8 mouse cellular contexts compared by ENCODE assay signal in genomic region chr15:97379489-97380304, GRCm38 (mm10).
DNase-seq lines count a peak whose midpoint lies in the region; ATAC-seq and TF ChIP-seq lines count a peak whose summit lies in the region.
"Had no signal": no experiment of that assay in that cellular context is flagged by ENCODE, and none has a peak within 500 bp of the region (broad histone marks: within the 10 kb centered on the region; RNA-seq: fewer than 3 reads in every experiment).

No protein-coding gene starts in this region.

- H3K4me3 ChIP-seq in lung, embryonic 16.5 days (ENCODE audit: low read length) = no peak overlapping the region
- H3K4me3 ChIP-seq in intestine, embryonic 16.5 days (ENCODE audit: low read length) = no peak overlapping the region
- H3K4me3 ChIP-seq in midbrain, postnatal 0 days (ENCODE audit: low read depth, low read length) = no peak overlapping the region

- no peak for ATAC-seq in lung, embryonic 16.5 days (ENCODE audit: low read depth)
- ATAC-seq in intestine, embryonic 16.5 days = peak; percentile 63
- no peak for ATAC-seq in midbrain, postnatal 0 days (ENCODE audit: low FRiP score)

- H3K9ac ChIP-seq in lung, embryonic 16.5 days (ENCODE audit: low read length) = no peak overlapping the region
- 0 out of 2 replicates have a peak overlapping the region, but pooled peaks have one; percentile 14 for H3K9ac ChIP-seq in intestine, embryonic 16.5 days (ENCODE audit: low read depth, low read length)
- H3K9ac ChIP-seq in midbrain, postnatal 0 days (replicated peaks; ENCODE audit: low read length, poor library complexity, severe bottlenecking) = no peak overlapping the region

- DNase-seq in lung, postnatal 14 days = no peak
- peak; percentile 65 for DNase-seq in adrenal gland, postnatal 14 days
- DNase-seq in spleen, postnatal 10 days (ENCODE audit: low spot score in 2 of 2) = peak; percentile 44 to 81
- no peak for DNase-seq in midbrain, postnatal 0 days (ENCODE audit: low spot score)
- DNase-seq in layer of hippocampus, adult 18-20 months (ENCODE audit: low spot score in 2 of 2) = no peak
- DNase-seq: kidney, adult 2 months had no signal

- H3K9me3 ChIP-seq in lung, embryonic 16.5 days (ENCODE audit: control insufficient read depth, low read length) = no peaks in the 10 kb centered on the region
- no peaks in the 10 kb centered on the region for H3K9me3 ChIP-seq in intestine, embryonic 16.5 days (ENCODE audit: control insufficient read depth, low read length)
- H3K9me3 ChIP-seq in midbrain, postnatal 0 days (ENCODE audit: low read length) = no peaks in the 10 kb centered on the region

- H3K36me3 ChIP-seq in lung, embryonic 16.5 days (ENCODE audit: control insufficient read depth, insufficient read depth, low read length) = no peaks in the 10 kb centered on the region
- H3K36me3 ChIP-seq in intestine, embryonic 16.5 days (ENCODE audit: control insufficient read depth, insufficient read depth, low read length) = no peaks in the 10 kb centered on the region
- no peaks in the 10 kb centered on the region for H3K36me3 ChIP-seq in midbrain, postnatal 0 days (ENCODE audit: insufficient read depth, low read length)

- H3K27ac ChIP-seq in lung, embryonic 16.5 days (ENCODE audit: low read length) = no peak overlapping the region
- H3K27ac ChIP-seq in intestine, embryonic 16.5 days (ENCODE audit: low read length) = no peak overlapping the region
- no peak overlapping the region for H3K27ac ChIP-seq in midbrain, postnatal 0 days (ENCODE audit: low read depth, low read length)

- H3K4me1 ChIP-seq in lung, embryonic 16.5 days (replicated peaks; ENCODE audit: control insufficient read depth, insufficient read depth, low read length) = peaks cover 16% of the 10 kb centered on the region
- H3K4me1 ChIP-seq in intestine, embryonic 16.5 days (ENCODE audit: control insufficient read depth, insufficient read depth, low read length) = peaks cover 7% of the 10 kb centered on the region; the same call in 1 of the 2 replicates
- H3K4me1 ChIP-seq in midbrain, postnatal 0 days (ENCODE audit: insufficient read depth, low read length) = peaks cover 2% of the 10 kb centered on the region; the same call in 1 of the 2 replicates

- no peaks in the 10 kb centered on the region for H3K27me3 ChIP-seq in lung, embryonic 16.5 days (ENCODE audit: control insufficient read depth, insufficient read depth, low read depth, low read length)
- no peaks in the 10 kb centered on the region for H3K27me3 ChIP-seq in intestine, embryonic 16.5 days (replicated peaks; ENCODE audit: control insufficient read depth, insufficient read depth, low read length)
- no peaks in the 10 kb centered on the region for H3K27me3 ChIP-seq in midbrain, postnatal 0 days (ENCODE audit: insufficient read depth, low read length)

- TF ChIP-seq CTCF in midbrain, postnatal 0 days (IDR thresholded peaks at IDR 0.05) = no peak

- peak overlapping the region; percentile 28; the same call in 1 of the 2 replicates for H3K4me2 ChIP-seq in lung, embryonic 16.5 days (ENCODE audit: low read depth, low read length)
- peak overlapping the region; percentile 19; the same call in 1 of the 2 replicates for H3K4me2 ChIP-seq in intestine, embryonic 16.5 days (ENCODE audit: low read depth, low read length)
- no peak overlapping the region for H3K4me2 ChIP-seq in midbrain, postnatal 0 days (ENCODE audit: low read depth, low read length, poor library complexity, severe bottlenecking)

- WGBS in lung, embryonic 16.5 days = 56% methylated on average over 11 of the region's 12 CpGs
- 62% methylated on average over 11 of the region's 12 CpGs for WGBS in intestine, embryonic 16.5 days
- WGBS in midbrain, postnatal 0 days = 64% methylated on average over 11 of the region's 12 CpGs

Comparison
In these comparisons a context has a peak if more than half of its experiments do, and no peak if none do; other contexts are left out.
1. DNase-seq: peak in adrenal gland, postnatal 14 days (single experiment) and spleen, postnatal 10 days (2 of 2); none in lung, postnatal 14 days (single experiment), midbrain, postnatal 0 days (single experiment) and layer of hippocampus, adult 18-20 months (0 of 2).